Mouse (Mus musculus) heart, embryonic 14.5 days (tissue): Measurements from ENCODE around the gene Tat. TPM values are rescaled to one million over a fixed set of nuclear protein-coding genes. Genes with fewer than 3 reads are reported as not detected.

Experiments used
- polyA plus RNA-seq: library from polyadenylated mRNA; unstranded; fragments of >200 nt; fragmentation: Nextera tagmentation; extraction: Ambion mirVana; gene quantifications from 2 replicates; pipeline ENCODE4 v1.2.1, GENCODE M21; 2014

The Tat gene
- polyA plus RNA-seq, 1 experiment from 2014 or later, result not detected

Other genes with a start within 250 kb of the Tat start
- 23.8 and 25.2 TPM in 2 replicates for gene Ap1g1, start 211.9 kb upstream of the Tat start, polyA plus RNA-seq
- 1.9 and 2.0 TPM in 2 replicates for gene Phlpp2, start 121.9 kb upstream of the Tat start, polyA plus RNA-seq
- gene Marveld3, start 28.2 kb upstream of the Tat start, polyA plus RNA-seq, result 0.12 and 0.51 TPM in 2 replicates
- gene Chst4, start 49.3 kb downstream of the Tat start, polyA plus RNA-seq, result 1.3 and 1.9 TPM in 2 replicates
- 5.9 and 6.4 TPM in 2 replicates for gene Zfp612, start 89.3 kb downstream of the Tat start, polyA plus RNA-seq
- gene Gm21964, start 110.8 kb downstream of the Tat start, polyA plus RNA-seq, result not detected in 2 replicates
- not detected in 2 replicates for gene Gm17720, start 112.3 kb downstream of the Tat start, polyA plus RNA-seq
- gene Calb2, start 177.8 kb downstream of the Tat start, polyA plus RNA-seq, result 0.42 and 0.65 TPM in 2 replicates
- gene Cmtr2, start 225.2 kb downstream of the Tat start, polyA plus RNA-seq, result 4.3 and 5.7 TPM in 2 replicates